Mouse (Mus musculus) midbrain, embryonic 14.5 days (tissue): Measurements from ENCODE around the gene Ifnar1. TPM values are rescaled to one million over a fixed set of nuclear protein-coding genes. Genes with fewer than 3 reads are reported as not detected.

Experiments used
- ATAC-seq: fragments of 200-750 bp; cut with Nextera tagmentation; 2 replicates; pipeline ENCODE4 v1.8.0; 2017; ENCODE audit warnings: moderate number of reproducible peaks, moderate library complexity; ENCODE audit not compliant: low FRiP score, low TSS enrichment
- DNase-seq: peaks from one replicate; pipeline ENCODE4 v3.0.0-alpha.2; 2015
- H3K27ac ChIP-seq: fragments of 300-500 bp; sonication (generic); replicated peaks from 2 replicates; pipeline ENCODE4 v1.5.1; 2014; ENCODE audit warnings: mild to moderate bottlenecking, low read depth, low read length, moderate library complexity
- H3K27me3 ChIP-seq: fragments of 300-500 bp; sonication (generic); 2 replicates; pipeline ENCODE4 v1.6.1; 2014; ENCODE audit warnings: low read length, control low read depth, mixed read lengths; ENCODE audit not compliant: control insufficient read depth, insufficient read depth
- H3K36me3 ChIP-seq: fragments of 300-500 bp; sonication (generic); 2 replicates; pipeline ENCODE4 v1.6.1; 2014; ENCODE audit warnings: low read length, control low read depth; ENCODE audit not compliant: control insufficient read depth, insufficient read depth
- H3K4me1 ChIP-seq: fragments of 300-500 bp; sonication (generic); 2 replicates; pipeline ENCODE4 v1.6.1; 2014; ENCODE audit warnings: mild to moderate bottlenecking, antibody characterized with exemption, low read length, control low read depth; ENCODE audit not compliant: control insufficient read depth, insufficient read depth
- H3K4me2 ChIP-seq: fragments of 300-500 bp; sonication (generic); 2 replicates; pipeline ENCODE4 v1.6.1; 2014; ENCODE audit warnings: mild to moderate bottlenecking, low read length, moderate library complexity
- H3K4me3 ChIP-seq: fragments of 300-500 bp; sonication (generic); replicated peaks from 2 replicates; pipeline ENCODE4 v1.5.1; 2014; ENCODE audit warnings: low read depth, low read length
- H3K9ac ChIP-seq: fragments of 300-500 bp; sonication (generic); replicated peaks from 2 replicates; pipeline ENCODE4 v1.6.1; 2014; ENCODE audit warnings: mild to moderate bottlenecking, low read length, moderate library complexity
- H3K9me3 ChIP-seq: fragments of 300-500 bp; sonication (generic); 2 replicates; pipeline ENCODE4 v1.6.1; 2016; ENCODE audit warnings: low read length, control low read depth, mixed read lengths; ENCODE audit not compliant: control insufficient read depth
- WGBS: fragments of 180-500 bp; shearing (Covaris S2); extraction: QIAGEN DNeasy Blood & Tissue Kit; methylation state at CpG from one replicate; pipeline ENCODE4 v1.1.7; 2014; 5-methylcytosine and 5-hydroxymethylcytosine counted together
- polyA plus RNA-seq: library from polyadenylated mRNA; unstranded; fragments of >200 nt; fragmentation: Nextera tagmentation; extraction: Ambion mirVana; gene quantifications from 2 replicates; pipeline ENCODE4 v1.2.1, GENCODE M21; 2014

The Ifnar1 gene
- polyA plus RNA-seq, 1 experiment from 2014 or later: 56.1 TPM

DNA sequence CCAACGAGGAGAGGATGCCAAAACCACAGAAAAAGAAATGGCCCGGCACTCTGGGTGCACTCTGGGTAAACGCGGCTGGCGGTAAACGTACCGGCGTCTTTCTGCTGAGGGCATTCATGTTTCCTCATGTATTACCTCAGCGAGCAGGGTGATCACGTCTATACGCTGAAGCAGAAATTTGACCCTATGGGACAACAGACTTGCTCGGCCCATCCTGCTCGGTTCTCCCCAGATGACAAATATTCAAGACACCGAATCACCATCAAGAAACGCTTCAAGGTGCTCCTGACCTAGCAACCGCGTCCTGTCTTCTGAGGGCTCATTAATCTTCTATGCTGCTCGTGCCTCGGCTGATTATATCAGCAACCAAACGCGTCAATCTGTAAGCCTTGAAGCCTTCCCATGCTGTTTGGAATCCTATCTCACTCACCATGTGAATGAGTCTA, 26.7 kb upstream of the Ifnar1 start:
- Histone ChIP-seq H3K36me3 (no peaks in the 10 kb centered on the region), H3K27me3 (no peaks in the 10 kb centered on the region), H3K4me1 (no peaks in the 10 kb centered on the region), H3K4me2 (no peak overlapping the region), H3K4me3 (no peak overlapping the region), H3K9ac (no peak overlapping the region), H3K27ac (no peak overlapping the region), H3K9me3 (no peaks in the 10 kb centered on the region)
- no peak for DNase-seq
- ATAC-seq: no peak
- WGBS: 81% methylated on average over 21 of the region's 21 CpGs

DNA sequence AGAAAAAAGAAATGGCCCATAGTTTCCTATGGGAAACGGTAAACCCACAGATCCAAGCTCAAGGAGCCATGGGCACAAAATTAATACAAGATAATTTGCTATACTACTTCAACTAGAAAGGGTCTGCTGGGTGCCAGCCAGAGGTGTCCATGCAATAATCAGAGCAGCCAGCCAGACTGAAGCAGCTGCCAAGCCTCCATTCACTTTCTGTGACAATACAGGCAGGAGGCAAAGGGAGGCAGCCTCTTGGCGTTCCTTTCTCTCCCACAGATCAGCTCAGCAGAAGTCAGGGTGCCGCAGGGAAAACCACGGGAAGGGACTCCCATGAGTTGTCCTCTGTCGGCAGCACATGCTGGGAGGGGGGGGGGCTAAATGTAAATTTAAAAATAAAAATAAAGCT, 26.1 kb upstream of the Ifnar1 start:
- Histone ChIP-seq H3K36me3 (no peaks in the 10 kb centered on the region), H3K9ac (no peak overlapping the region), H3K4me3 (no peak overlapping the region), H3K27ac (no peak overlapping the region), H3K4me1 (peaks cover 4% of the 10 kb centered on the region; the same call in 1 of the 2 replicates), H3K4me2 (no peak overlapping the region), H3K27me3 (no peaks in the 10 kb centered on the region), H3K9me3 (no peaks in the 10 kb centered on the region)
- ATAC-seq (no peak), DNase-seq (peak; percentile 64)
- 29% methylated on average over 5 of the region's 5 CpGs for WGBS

DNA sequence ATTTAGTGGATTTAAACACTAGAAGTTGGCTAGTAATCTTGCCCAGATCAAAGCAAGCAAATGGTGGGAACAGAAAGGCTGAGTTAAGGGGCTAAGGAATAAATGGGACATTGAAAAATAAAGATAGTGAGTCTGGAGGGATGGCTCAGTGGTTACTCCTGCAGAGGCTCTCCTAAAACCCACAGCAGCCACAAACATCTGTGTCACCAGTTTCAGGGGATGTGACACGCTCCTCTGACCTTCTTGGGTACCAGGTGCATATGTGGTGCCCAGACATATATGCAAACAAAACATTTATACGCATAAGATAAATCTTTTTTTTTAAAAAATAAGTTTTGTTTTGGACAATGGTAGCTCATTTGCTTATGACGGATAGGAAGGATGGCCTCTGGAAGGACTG, 25.6 kb upstream of the Ifnar1 start:
- Histone ChIP-seq H3K4me3 (no peak overlapping the region), H3K4me1 (peaks cover 7% of the 10 kb centered on the region; the same call in 1 of the 2 replicates), H3K9me3 (no peaks in the 10 kb centered on the region), H3K27me3 (no peaks in the 10 kb centered on the region), H3K4me2 (no peak overlapping the region), H3K36me3 (no peaks in the 10 kb centered on the region), H3K27ac (no peak overlapping the region), H3K9ac (no peak overlapping the region)
- DNase-seq (no peak), ATAC-seq (no peak)
- 88% methylated on average over 3 of the region's 3 CpGs for WGBS

DNA sequence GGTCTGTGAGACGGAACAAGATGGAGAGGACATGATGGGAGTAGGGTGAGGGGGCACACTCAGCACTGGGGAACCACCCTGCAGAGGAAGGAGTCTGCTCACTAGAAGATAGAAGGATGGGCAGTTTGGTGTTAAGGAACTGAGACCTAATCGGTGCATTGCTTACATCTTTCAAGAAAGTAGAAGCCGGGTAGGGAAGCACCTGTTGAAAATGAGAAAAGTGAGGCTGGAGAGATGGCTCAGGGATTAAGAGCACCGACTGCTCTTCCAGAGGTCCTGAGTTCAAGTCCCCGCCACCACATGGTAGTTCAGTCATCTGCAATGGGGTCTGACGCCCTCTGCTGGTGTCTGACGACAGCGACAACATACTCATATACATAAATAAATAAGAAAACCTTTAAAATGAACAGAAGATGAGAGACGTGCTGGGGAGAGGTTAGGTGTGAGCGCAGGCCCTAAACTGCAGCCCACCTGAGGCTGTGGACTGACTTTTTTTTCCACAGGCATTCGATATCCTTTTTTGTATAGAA, 25.1 kb upstream of the Ifnar1 start:
- ATAC-seq: no peak
- WGBS: 77% methylated on average over 11 of the region's 11 CpGs
- no peaks in the 10 kb centered on the region for H3K9me3 ChIP-seq

DNA sequence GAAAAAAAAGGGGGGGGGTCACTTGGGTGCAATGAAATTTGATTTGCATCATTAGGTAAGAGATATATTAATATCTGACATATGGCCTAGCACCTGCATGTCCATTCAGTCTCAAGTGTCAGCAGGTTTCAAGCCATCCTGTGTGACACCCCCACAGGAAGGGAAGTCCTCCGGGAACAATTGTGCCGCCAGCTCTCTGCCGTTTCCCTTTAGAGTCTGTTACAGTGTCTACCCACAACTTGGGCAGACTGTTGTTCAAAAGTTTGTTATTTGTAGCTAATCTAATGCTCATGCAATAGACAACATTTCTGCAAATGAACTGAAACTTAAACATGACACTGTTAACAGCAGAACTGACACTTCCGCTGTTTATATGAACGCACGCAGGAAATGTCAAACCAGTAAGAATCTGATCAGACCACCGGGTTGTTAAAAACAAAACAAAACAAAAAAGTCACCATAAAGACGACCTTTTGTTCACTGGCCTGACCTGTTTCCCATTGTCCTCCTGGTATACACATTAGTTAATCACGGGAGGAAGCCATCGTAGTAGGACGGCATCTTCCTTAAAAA, 23.9 kb upstream of the Ifnar1 start:
- H3K4me1 ChIP-seq: peaks cover 16% of the 10 kb centered on the region
- no peaks in the 10 kb centered on the region for H3K36me3 ChIP-seq
- ATAC-seq (no peak), DNase-seq (no peak)
- H3K27me3 ChIP-seq: no peaks in the 10 kb centered on the region
- 75% methylated on average over 11 of the region's 11 CpGs for WGBS
- H3K9me3 ChIP-seq: no peaks in the 10 kb centered on the region
- no peak overlapping the region for H3K4me3 ChIP-seq
- no peak overlapping the region for H3K9ac ChIP-seq
- H3K27ac ChIP-seq: no peak overlapping the region
- H3K4me2 ChIP-seq: no peak overlapping the region

More for the DNA sequence above, 25.1 kb upstream of the Ifnar1 start:
- H3K36me3 ChIP-seq: no peaks in the 10 kb centered on the region
- no peak overlapping the region for H3K4me3 ChIP-seq
- DNase-seq: no peak
- H3K4me2 ChIP-seq: no peak overlapping the region
- no peak overlapping the region for H3K9ac ChIP-seq
- H3K27ac ChIP-seq: no peak overlapping the region
- H3K27me3 ChIP-seq: no peaks in the 10 kb centered on the region
- H3K4me1 ChIP-seq: peaks cover 7% of the 10 kb centered on the region; the same call in 1 of the 2 replicates

DNA sequence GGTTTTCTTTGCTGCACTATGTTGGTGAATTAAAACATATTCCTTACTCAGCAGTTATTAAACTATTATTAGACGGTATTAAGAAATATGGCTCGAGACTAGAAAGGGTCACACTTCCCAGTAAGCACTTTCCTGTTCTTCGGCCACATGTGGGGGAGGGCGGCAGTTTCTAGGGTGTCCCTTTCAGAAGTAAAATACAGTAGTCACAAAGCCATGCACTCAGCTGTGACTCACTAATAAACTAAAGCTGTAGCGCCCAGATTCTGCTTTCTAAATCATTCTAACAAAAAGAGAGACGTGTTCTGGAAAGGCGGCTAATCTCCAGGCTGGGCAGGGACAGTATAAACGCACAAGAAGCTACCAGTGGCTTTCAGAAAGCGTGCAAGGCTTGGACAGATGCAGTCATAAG, 23.3 kb upstream of the Ifnar1 start:
- Histone ChIP-seq H3K9me3 (no peaks in the 10 kb centered on the region), H3K27me3 (no peaks in the 10 kb centered on the region), H3K4me1 (peaks cover 22% of the 10 kb centered on the region), H3K4me2 (no peak overlapping the region), H3K9ac (no peak overlapping the region), H3K36me3 (no peaks in the 10 kb centered on the region), H3K27ac (no peak overlapping the region), H3K4me3 (no peak overlapping the region)
- WGBS: 64% methylated on average over 9 of the region's 9 CpGs
- no peak for ATAC-seq
- no peak for DNase-seq

DNA sequence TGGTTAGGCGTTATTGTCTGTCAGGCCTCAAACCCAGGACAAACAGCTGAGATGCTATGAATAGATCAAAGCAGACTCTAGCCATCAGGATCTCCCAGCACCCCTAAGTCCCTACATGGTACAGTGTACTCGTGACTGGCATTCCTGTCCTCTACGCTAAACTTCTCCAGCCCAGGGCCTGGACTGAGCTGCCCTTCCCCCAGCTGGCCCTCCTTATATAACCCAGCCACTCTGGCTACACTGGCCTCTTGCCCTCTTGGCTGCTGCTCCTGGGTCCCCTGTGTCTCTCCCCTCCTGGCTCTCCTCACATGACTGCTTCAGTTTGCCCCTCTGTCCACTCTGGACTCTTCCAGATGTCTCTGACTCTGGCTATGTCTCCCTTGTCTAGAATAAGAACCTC, 22.4 kb upstream of the Ifnar1 start:
- WGBS: 71% methylated on average over 3 of the region's 3 CpGs
- no peak overlapping the region for H3K4me2 ChIP-seq
- H3K9me3 ChIP-seq: no peaks in the 10 kb centered on the region
- no peak overlapping the region for H3K27ac ChIP-seq
- H3K36me3 ChIP-seq: no peaks in the 10 kb centered on the region
- no peak overlapping the region for H3K4me3 ChIP-seq
- peaks cover 24% of the 10 kb centered on the region for H3K4me1 ChIP-seq
- no peak overlapping the region for H3K9ac ChIP-seq
- no peaks in the 10 kb centered on the region for H3K27me3 ChIP-seq
- DNase-seq (no peak), ATAC-seq (no peak)

DNA sequence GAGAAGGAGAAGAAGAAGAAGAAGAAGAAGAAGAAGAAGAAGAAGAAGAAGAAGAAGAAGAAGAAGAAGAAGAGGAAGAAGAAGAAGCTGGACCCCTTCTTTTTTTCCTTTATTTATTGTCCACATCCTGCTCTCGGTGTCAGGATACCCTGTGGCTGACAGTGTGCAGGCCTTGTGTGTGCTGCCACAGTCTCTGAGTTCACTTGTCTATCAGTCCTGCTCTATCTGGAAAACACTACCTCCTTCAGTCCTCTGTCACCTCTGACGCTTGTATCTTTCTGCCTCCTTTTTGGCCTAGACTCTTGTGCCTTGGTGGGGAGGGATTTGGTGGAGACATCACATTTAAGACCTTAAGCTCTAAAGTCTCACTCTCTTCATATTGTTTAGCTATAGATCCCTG, 21.6 kb upstream of the Ifnar1 start:
- no peak for DNase-seq
- no peak overlapping the region for H3K27ac ChIP-seq
- no peaks in the 10 kb centered on the region for H3K9me3 ChIP-seq
- no peak overlapping the region for H3K4me3 ChIP-seq
- WGBS: 92% methylated on average over 2 of the region's 2 CpGs
- H3K36me3 ChIP-seq: no peaks in the 10 kb centered on the region
- ATAC-seq: no peak
- H3K4me1 ChIP-seq: peaks cover 24% of the 10 kb centered on the region
- no peaks in the 10 kb centered on the region for H3K27me3 ChIP-seq
- H3K4me2 ChIP-seq: no peak overlapping the region
- H3K9ac ChIP-seq: no peak overlapping the region

DNA sequence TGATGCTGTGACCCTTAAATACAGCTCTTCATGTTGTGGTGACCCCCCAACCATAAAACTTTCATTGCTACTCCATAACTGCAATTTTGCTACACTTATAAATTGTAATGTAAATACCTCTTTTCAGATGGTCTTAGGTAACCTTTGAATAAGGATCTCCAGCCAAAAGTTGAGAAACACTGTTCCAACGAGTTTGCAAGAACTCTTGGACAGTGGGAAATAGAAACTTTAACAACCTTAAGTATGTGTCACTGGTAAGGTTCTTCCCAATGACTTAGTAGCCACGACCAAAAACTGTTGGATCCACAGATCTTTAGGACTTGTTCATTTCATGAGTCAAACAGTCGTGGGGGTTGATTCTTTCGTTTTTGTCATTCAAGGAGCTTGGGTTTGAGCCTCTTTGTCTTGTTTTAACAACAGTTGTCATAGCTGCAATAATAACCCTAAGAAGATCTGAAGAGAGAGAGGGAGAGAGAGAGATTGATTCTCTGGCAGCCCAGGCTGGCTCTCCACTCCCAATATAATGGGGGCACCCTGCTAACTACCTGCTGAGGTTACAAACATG, 21.1 kb upstream of the Ifnar1 start:
- peak overlapping the region; percentile 56 for H3K9ac ChIP-seq
- no peaks in the 10 kb centered on the region for H3K9me3 ChIP-seq
- peak overlapping the region; percentile 80; the same call in 1 of the 2 replicates for H3K27ac ChIP-seq
- no peak for ATAC-seq
- no peaks in the 10 kb centered on the region for H3K27me3 ChIP-seq
- peak overlapping the region; percentile 68 for H3K4me3 ChIP-seq
- peak overlapping the region; percentile 87 for H3K4me2 ChIP-seq
- 87% methylated on average over 4 of the region's 4 CpGs for WGBS
- no peak for DNase-seq
- H3K4me1 ChIP-seq: peaks cover 24% of the 10 kb centered on the region
- no peaks in the 10 kb centered on the region for H3K36me3 ChIP-seq
